Mouse (Mus musculus) embryonic facial prominence, embryonic 15.5 days (tissue): ENCODE measurements around the gene Gart. TPM values are rescaled to one million over a fixed set of nuclear protein-coding genes. Genes with fewer than 3 reads are reported as not detected.

Experiments
- ATAC-seq: fragments of 200-750 bp; cut with Nextera tagmentation; 2 replicates; pipeline ENCODE4 v1.8.0; 2017; ENCODE audit warnings: low read depth, moderate TSS enrichment; ENCODE audit not compliant: insufficient number of reproducible peaks, low FRiP score, low TSS enrichment
- H3K27ac ChIP-seq: fragments of 300-500 bp; sonication (generic); replicated peaks from 2 replicates; pipeline ENCODE4 v1.5.1; 2015; ENCODE audit warnings: mild to moderate bottlenecking, inconsistent platforms
- H3K27me3 ChIP-seq: fragments of 300-500 bp; sonication (generic); 2 replicates; pipeline ENCODE4 v1.6.1; 2015; ENCODE audit warnings: inconsistent platforms
- H3K36me3 ChIP-seq: fragments of 300-500 bp; sonication (generic); 2 replicates; pipeline ENCODE4 v1.6.1; 2015; ENCODE audit warnings: mild to moderate bottlenecking, inconsistent platforms
- H3K4me1 ChIP-seq: fragments of 300-500 bp; sonication (generic); 2 replicates; pipeline ENCODE4 v1.6.1; 2015; ENCODE audit warnings: inconsistent platforms
- H3K4me2 ChIP-seq: fragments of 300-500 bp; sonication (generic); replicated peaks from 2 replicates; pipeline ENCODE4 v1.6.1; 2015; ENCODE audit warnings: mild to moderate bottlenecking, inconsistent platforms
- H3K4me3 ChIP-seq: fragments of 300-500 bp; sonication (generic); replicated peaks from 2 replicates; pipeline ENCODE4 v1.5.1; 2015; ENCODE audit warnings: mild to moderate bottlenecking, inconsistent platforms
- H3K9ac ChIP-seq: fragments of 300-500 bp; sonication (generic); 2 replicates; pipeline ENCODE4 v1.6.1; 2015; ENCODE audit warnings: inconsistent platforms
- H3K9me3 ChIP-seq: fragments of 300-500 bp; sonication (generic); replicated peaks from 2 replicates; pipeline ENCODE4 v1.6.1; 2016; ENCODE audit warnings: inconsistent platforms
- WGBS: fragments of 180-500 bp; shearing (Covaris S2); methylation state at CpG from one replicate; pipeline ENCODE4 v1.1.7; 2015; 5-methylcytosine and 5-hydroxymethylcytosine counted together
- polyA plus RNA-seq: library from polyadenylated mRNA; unstranded; fragments of >200 nt; fragmentation: Nextera tagmentation; extraction: Ambion mirVana; gene quantifications from 2 replicates; pipeline ENCODE4 v1.2.1, GENCODE M21; 2015

Gene Gart
- polyA plus RNA-seq, 1 experiment from 2014 or later: 96.7 TPM

DNA sequence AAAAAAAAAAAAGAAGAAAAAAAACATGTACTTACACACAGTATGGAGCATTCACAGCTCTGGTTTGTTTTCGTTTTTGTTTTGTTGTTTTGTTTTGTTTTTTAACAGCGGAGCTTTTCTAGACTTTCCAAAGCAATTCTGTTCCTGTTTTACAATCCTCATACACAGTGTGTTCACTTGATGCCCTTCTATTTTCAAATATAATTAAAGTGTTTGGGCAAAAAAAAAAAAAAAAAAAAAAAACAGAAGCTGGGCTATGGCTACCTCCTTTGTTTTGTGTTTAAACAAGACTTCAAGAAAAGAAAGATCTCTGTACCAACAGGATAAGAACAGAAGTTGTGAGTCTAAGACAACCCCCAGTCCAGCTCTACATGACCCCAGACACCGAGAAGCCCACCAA lies 58.0 kb downstream of the Gart start:
- Histone ChIP-seq H3K27me3 (no peaks in the 10 kb centered on the region), H3K4me3 (no peak overlapping the region), H3K27ac (no peak overlapping the region), H3K36me3 (peaks cover 9% of the 10 kb centered on the region; the same call in 1 of the 2 replicates), H3K9ac (no peak overlapping the region), H3K9me3 (no peaks in the 10 kb centered on the region), H3K4me2 (no peak overlapping the region), H3K4me1 (peaks cover 7% of the 10 kb centered on the region; the same call in 1 of the 2 replicates)
- 93% methylated on average over 3 of the region's 3 CpGs for WGBS
- ATAC-seq: no peak

DNA sequence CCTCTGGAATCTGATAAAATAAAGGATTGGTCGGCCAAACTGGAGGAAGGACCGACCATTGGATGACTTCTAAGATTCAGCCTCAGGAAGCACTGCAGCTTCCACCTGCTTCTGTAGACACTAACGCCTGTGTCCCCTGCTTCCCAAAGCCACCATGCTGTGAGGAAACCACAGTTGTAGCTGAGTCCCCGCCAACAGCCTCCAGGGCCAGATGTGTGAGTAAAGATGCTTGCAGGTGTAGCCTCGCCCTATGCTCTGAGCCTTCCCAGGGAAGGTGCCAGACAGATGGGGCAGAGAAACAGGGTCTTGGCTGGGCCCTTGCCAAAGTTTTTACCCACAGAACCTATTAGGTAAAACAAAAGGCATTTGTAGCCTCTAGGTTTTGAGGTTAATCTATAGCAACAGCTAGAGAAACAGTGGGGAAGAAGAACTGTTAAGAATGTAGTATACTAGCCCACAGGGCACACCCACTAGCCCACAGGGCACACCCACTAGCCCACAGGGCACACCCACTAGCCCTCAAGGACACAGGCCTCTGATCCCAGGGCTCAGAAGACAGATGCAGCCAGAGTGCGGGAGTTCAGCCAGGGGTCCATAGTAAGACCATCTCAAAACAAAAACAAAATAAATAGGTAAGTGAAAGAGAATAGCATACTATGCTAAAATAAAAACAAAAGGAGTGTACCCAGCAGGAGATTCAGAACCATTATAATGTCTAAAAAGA lies 58.9 kb downstream of the Gart start:
- Histone ChIP-seq H3K9me3 (no peaks in the 10 kb centered on the region), H3K27ac (no peak overlapping the region), H3K4me2 (no peak overlapping the region), H3K4me3 (no peak overlapping the region), H3K27me3 (no peaks in the 10 kb centered on the region), H3K9ac (no peak overlapping the region), H3K4me1 (peaks cover 7% of the 10 kb centered on the region; the same call in 1 of the 2 replicates), H3K36me3 (peaks cover 9% of the 10 kb centered on the region; the same call in 1 of the 2 replicates)
- no peak for ATAC-seq
- 56% methylated on average over 6 of the region's 6 CpGs for WGBS

DNA sequence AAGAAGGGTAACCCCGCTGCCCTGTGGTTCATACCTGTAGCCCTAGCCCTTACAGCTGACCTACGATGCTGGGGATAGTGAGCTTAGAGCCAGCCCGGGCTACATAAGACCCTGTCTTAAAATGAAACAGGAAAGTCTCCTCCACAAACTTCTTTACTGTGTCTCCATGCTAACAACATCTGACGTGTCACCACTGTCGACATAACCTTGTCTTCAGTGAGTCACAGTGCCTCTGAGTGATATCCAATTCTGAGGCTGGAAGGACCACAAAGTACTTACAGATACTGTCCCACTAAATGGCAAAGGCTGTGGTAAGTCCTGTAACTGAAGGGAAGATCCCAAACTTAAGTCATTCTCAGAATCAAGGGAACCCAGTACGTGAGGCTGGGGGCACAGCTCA lies 60.5 kb downstream of the Gart start:
- Histone ChIP-seq H3K4me1 (0 out of 2 replicates have a peak, but pooled peaks cover 3% of the 10 kb centered on the region), H3K27ac (no peak overlapping the region), H3K36me3 (peaks cover 12% of the 10 kb centered on the region), H3K4me2 (no peak overlapping the region), H3K27me3 (no peaks in the 10 kb centered on the region), H3K9me3 (no peaks in the 10 kb centered on the region), H3K4me3 (no peak overlapping the region), H3K9ac (no peak overlapping the region)
- WGBS: 87% methylated on average over 6 of the region's 6 CpGs
- ATAC-seq: no peak

DNA sequence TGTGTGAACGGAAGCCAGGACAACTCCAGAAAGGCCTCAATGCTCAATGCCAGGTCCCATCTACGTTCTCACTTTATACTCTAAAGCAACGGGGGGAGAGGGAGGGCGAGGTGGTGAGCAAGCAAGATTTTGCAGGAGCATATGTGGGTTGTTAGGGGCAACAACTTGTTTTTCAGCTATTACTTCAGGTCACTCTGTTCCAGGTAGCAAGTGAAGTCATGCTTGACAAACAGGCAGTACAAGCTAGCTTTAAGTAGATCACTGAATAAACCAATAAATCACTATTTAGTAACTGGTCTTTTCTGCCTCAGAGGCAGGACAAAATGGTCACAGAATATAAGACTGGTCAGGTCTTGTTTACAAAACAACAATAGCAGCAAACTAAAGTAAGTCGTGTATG lies 61.1 kb downstream of the Gart start:
- WGBS: 84% methylated on average over 5 of the region's 5 CpGs

DNA sequence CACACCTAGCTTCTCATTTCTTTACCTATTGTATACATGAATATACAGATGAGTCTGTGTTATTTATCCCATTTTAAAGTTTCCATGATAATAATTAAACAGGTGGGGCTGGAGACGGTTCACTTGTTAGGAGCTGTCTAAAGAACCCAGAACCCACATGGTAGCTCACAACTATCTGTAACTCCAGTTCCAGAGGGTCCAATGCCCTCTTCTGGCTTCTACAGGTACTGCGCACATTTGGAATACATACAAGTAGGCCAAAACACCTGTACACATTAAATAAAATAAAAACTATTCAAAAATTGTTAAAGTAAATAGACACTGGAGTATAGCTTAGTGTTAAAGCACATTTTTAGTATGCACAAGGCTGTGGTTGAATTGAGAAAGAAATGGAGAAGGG lies 64.4 kb downstream of the Gart start:
- Histone ChIP-seq H3K36me3 (peaks cover 17% of the 10 kb centered on the region), H3K27me3 (no peaks in the 10 kb centered on the region), H3K4me1 (no peaks in the 10 kb centered on the region), H3K4me2 (no peak overlapping the region), H3K4me3 (no peak overlapping the region), H3K27ac (no peak overlapping the region), H3K9ac (no peak overlapping the region), H3K9me3 (no peaks in the 10 kb centered on the region)
- ATAC-seq: no peak
- WGBS: 58% methylated on average over 2 of the region's 2 CpGs

More for the DNA sequence above, 61.1 kb downstream of the Gart start:
- Histone ChIP-seq H3K4me3 (no peak overlapping the region), H3K27ac (no peak overlapping the region), H3K9ac (no peak overlapping the region), H3K27me3 (no peaks in the 10 kb centered on the region), H3K4me2 (no peak overlapping the region), H3K9me3 (no peaks in the 10 kb centered on the region), H3K4me1 (0 out of 2 replicates have a peak, but pooled peaks cover 3% of the 10 kb centered on the region), H3K36me3 (peaks cover 17% of the 10 kb centered on the region)
- no peak for ATAC-seq

DNA sequence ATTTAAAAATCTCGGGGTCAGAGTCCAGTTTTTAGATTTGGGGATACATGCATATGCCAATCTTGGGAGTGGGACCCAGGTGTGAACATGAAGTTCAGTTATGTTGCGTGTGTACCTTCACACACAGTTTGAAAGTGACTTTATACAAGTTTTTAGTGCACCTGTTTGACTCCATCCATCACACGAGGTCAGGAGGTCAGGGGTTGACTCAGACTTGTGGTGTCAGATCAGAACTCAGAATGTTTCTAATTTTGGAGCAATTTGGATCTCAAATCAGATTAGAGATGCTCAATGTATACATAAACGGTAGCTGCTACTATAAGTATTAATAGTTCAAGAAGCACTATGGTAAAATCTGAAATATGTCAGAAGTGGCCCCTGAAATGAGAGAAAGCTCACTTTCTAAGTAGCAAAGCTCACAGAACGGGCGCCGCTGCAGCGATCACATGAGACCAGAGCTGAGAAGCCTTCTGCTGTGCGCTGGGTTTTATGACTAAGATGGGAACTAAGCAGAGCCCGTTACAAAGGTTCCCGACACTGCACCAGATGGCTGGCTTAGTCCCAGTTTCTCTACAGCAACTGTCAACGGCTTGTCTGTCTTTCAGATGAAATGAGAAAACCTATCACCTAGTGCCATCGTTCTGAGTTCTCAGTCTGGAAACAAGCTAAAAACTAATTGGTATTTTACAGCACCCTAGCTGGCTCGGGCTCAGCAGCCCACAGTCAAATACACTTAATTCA lies 67.6 kb downstream of the Gart start:
- Histone ChIP-seq H3K27ac (no peak overlapping the region), H3K4me3 (no peak overlapping the region), H3K9me3 (no peaks in the 10 kb centered on the region), H3K36me3 (peaks cover 14% of the 10 kb centered on the region), H3K27me3 (no peaks in the 10 kb centered on the region), H3K9ac (no peak overlapping the region), H3K4me2 (no peak overlapping the region), H3K4me1 (no peaks in the 10 kb centered on the region)
- WGBS: 71% methylated on average over 14 of the region's 14 CpGs
- ATAC-seq: no peak

DNA sequence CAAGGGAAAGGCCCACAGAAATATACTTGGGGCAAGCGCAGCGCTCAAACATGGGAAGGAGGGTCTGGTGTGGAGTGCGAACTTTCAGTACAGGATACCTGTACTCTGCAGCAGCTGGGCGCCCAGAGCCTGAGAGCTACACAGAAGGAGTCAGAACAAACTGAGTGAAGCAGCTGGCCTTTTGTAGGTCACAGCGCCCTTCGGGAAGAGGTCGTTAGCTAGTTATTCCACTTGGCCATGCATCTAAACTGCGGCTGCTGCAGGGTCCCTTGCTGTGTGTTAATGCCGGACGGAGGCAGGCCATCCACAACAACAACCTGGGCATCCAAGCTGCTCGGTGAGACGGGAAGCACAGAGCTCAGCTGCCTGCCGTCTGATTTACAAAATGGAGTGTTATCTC lies 71.6 kb downstream of the Gart start:
- Histone ChIP-seq H3K4me2 (no peak overlapping the region), H3K9me3 (no peaks in the 10 kb centered on the region), H3K9ac (no peak overlapping the region), H3K4me1 (no peaks in the 10 kb centered on the region), H3K27me3 (no peaks in the 10 kb centered on the region), H3K27ac (no peak overlapping the region), H3K4me3 (no peak overlapping the region), H3K36me3 (0 out of 2 replicates have a peak, but pooled peaks cover 6% of the 10 kb centered on the region)
- ATAC-seq: no peak
- WGBS: 80% methylated on average over 13 of the region's 13 CpGs

Other genes with a start within 250 kb of the Gart start
- gene Il10rb, start 240.8 kb downstream of the Gart start, polyA plus RNA-seq: 33.3 and 37.0 TPM in 2 replicates
- 57.1 and 57.4 TPM in 2 replicates for gene Ifnar1, start 161.7 kb downstream of the Gart start, polyA plus RNA-seq
- 58.8 and 63.2 TPM in 2 replicates for gene Ifngr2, start 99.9 kb downstream of the Gart start, polyA plus RNA-seq
- gene Tmem50b, start 49.2 kb downstream of the Gart start, polyA plus RNA-seq: 44.4 and 50.9 TPM in 2 replicates
- gene Dnajc28, start 27.9 kb downstream of the Gart start, polyA plus RNA-seq: 3.7 TPM in 2 replicates
- 125 and 135 TPM in 2 replicates for gene Son, start 554 bp upstream of the Gart start, polyA plus RNA-seq
- 18.2 and 19.0 TPM in 2 replicates for gene Donson, start 41.8 kb upstream of the Gart start, polyA plus RNA-seq
- gene Cryzl1, start 82.0 kb upstream of the Gart start, polyA plus RNA-seq: 71.1 and 75.7 TPM in 2 replicates
- gene Itsn1, start 82.3 kb upstream of the Gart start, polyA plus RNA-seq: 23.3 and 26.7 TPM in 2 replicates